Mouse (Mus musculus): Measurements from ENCODE around the gene Pacrg. TPM values are rescaled to one million over a fixed set of nuclear protein-coding genes. Genes with fewer than 3 reads are reported as not detected.

Pacrg gene
- total and polyA plus RNA-seq, 2 experiments from 2014 or later = 6.2 to 20.7 TPM

GRCm38 (mm10) chr17:10588922-10589400, 251.2 kb downstream of the Pacrg start:
- H3K9ac ChIP-seq = no peak overlapping the region
- H3K4me3 ChIP-seq (ENCODE audit: low read depth, low read length) = no peak overlapping the region
- ATAC-seq (no peak), DNase-seq (no peak)
- H3K4me2 ChIP-seq (ENCODE audit: low read depth) = no peak overlapping the region
- 81% methylated on average over 7 of the region's 7 CpGs for WGBS
- H3K27ac ChIP-seq (ENCODE audit: low read depth, low read length) = no peak overlapping the region
- no peaks in the 10 kb centered on the region for H3K36me3 ChIP-seq (ENCODE audit: insufficient read depth)
- no peaks in the 10 kb centered on the region for H3K27me3 ChIP-seq (ENCODE audit: insufficient read depth, low read length)
- peaks cover 6% of the 10 kb centered on the region for H3K4me1 ChIP-seq (ENCODE audit: insufficient read depth)
- no peaks in the 10 kb centered on the region for H3K9me3 ChIP-seq (ENCODE audit: low read length)
- TF ChIP-seq CTCF (IDR thresholded peaks at IDR 0.05; ENCODE audit: low read depth) = no peak

DNA sequence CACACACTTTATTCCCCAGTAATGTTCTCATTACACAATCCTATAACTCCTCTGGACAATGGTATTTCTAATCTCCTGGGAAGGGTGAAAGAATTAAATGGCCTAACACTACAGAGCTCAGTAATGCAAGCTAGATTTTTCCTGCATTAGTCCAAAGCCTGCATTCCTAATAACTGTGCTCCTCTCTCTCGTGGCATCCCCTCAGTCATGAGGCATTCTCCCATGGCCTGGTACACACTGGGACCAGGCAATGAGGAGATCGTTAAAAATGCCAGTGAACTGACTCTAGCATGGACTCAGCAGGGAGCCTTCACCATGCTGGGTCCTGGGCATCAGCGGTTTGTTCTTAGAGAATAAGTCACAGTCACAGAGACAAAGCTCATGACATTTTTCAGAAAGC, 256.8 kb downstream of the Pacrg start:
- Histone ChIP-seq H3K4me2 (ENCODE audit: low read depth) (no peak overlapping the region), H3K4me1 (ENCODE audit: insufficient read depth) (no peaks in the 10 kb centered on the region), H3K9me3 (ENCODE audit: low read length) (no peaks in the 10 kb centered on the region), H3K27me3 (ENCODE audit: insufficient read depth, low read length) (no peaks in the 10 kb centered on the region), H3K36me3 (ENCODE audit: insufficient read depth) (no peaks in the 10 kb centered on the region), H3K27ac (ENCODE audit: low read depth, low read length) (no peak overlapping the region), H3K9ac (no peak overlapping the region), H3K4me3 (ENCODE audit: low read depth, low read length) (no peak overlapping the region)
- no peak for ATAC-seq
- TF ChIP-seq CTCF (IDR thresholded peaks at IDR 0.05; ENCODE audit: low read depth) = no peak
- 32% methylated on average over 3 of the region's 3 CpGs for WGBS
- DNase-seq = no peak

DNA sequence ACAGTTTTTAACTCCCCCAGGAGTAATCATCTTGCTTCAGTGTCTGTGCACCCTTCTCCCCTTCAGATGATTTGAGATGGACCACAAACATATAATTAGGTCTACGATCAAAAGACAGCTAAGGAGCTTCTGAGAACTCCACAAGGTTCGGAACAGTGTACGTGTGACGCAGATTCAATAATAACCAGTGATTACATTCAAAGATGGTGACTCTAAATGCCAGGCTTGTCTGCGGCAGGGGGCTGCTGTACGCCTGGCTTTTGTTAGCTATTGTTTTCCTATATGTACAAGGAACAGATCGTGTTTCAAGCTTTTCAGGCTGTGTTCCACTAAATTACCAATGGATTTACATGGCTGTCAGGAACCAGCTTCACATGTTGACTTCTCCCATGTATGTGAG, 264.8 kb downstream of the Pacrg start:
- Histone ChIP-seq H3K4me1 (ENCODE audit: insufficient read depth) (no peaks in the 10 kb centered on the region), H3K9ac (no peak overlapping the region), H3K27ac (ENCODE audit: low read depth, low read length) (no peak overlapping the region), H3K4me3 (ENCODE audit: low read depth, low read length) (no peak overlapping the region), H3K36me3 (ENCODE audit: insufficient read depth) (no peaks in the 10 kb centered on the region), H3K27me3 (ENCODE audit: insufficient read depth, low read length) (no peaks in the 10 kb centered on the region), H3K9me3 (ENCODE audit: low read length) (no peaks in the 10 kb centered on the region), H3K4me2 (ENCODE audit: low read depth) (no peak overlapping the region)
- TF ChIP-seq CTCF (IDR thresholded peaks at IDR 0.05; ENCODE audit: low read depth) = no peak
- 71% methylated on average over 7 of the region's 7 CpGs for WGBS
- ATAC-seq (no peak), DNase-seq (no peak)

- H3K36me3 ChIP-seq (ENCODE audit: insufficient read depth) = no peaks in the 10 kb centered on the region
- no peak overlapping the region for H3K4me2 ChIP-seq (ENCODE audit: low read depth)
- H3K27me3 ChIP-seq (ENCODE audit: insufficient read depth, low read length) = no peaks in the 10 kb centered on the region
- H3K9me3 ChIP-seq (ENCODE audit: low read length) = no peaks in the 10 kb centered on the region
- H3K27ac ChIP-seq (ENCODE audit: low read depth, low read length) = no peak overlapping the region
- ATAC-seq (no peak), DNase-seq (no peak)
- no peaks in the 10 kb centered on the region for H3K4me1 ChIP-seq (ENCODE audit: insufficient read depth)
- H3K9ac ChIP-seq = no peak overlapping the region
- no peak for TF ChIP-seq CTCF (IDR thresholded peaks at IDR 0.05; ENCODE audit: low read depth)
- no peak overlapping the region for H3K4me3 ChIP-seq (ENCODE audit: low read depth, low read length)
- WGBS = 94% methylated on average over 4 of the region's 4 CpGs
Observed at GRCm38 (mm10) chr17:10572436-10572835, 267.7 kb downstream of the Pacrg start.

DNA sequence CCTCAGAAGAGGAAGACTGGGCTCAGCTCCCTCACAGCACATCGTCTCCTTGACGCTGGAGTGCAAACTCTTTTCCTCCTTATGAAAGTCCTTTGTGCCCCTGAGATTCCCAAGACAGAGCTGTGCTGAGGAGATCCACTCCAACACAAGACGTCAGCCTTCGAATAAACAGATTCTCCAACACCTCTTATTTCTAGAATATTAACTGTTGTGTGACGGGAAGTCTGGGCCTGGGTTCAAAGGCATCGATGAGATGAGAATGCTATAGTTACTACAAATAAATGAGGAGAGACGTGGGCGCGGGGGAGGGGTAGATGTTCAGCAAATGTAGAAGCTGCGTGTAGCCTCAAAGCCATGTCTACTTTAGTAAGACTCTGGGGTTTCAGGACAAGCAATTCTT, 270.8 kb downstream of the Pacrg start:
- Histone ChIP-seq H3K4me3 (ENCODE audit: low read depth, low read length) (no peak overlapping the region), H3K36me3 (ENCODE audit: insufficient read depth) (no peaks in the 10 kb centered on the region), H3K4me2 (ENCODE audit: low read depth) (no peak overlapping the region), H3K4me1 (ENCODE audit: insufficient read depth) (no peaks in the 10 kb centered on the region), H3K9me3 (ENCODE audit: low read length) (no peaks in the 10 kb centered on the region), H3K27me3 (ENCODE audit: insufficient read depth, low read length) (no peaks in the 10 kb centered on the region), H3K9ac (no peak overlapping the region), H3K27ac (ENCODE audit: low read depth, low read length) (no peak overlapping the region)
- DNase-seq (no peak), ATAC-seq (no peak)
- no peak for TF ChIP-seq CTCF (IDR thresholded peaks at IDR 0.05; ENCODE audit: low read depth)
- WGBS = 87% methylated on average over 10 of the region's 10 CpGs

DNA sequence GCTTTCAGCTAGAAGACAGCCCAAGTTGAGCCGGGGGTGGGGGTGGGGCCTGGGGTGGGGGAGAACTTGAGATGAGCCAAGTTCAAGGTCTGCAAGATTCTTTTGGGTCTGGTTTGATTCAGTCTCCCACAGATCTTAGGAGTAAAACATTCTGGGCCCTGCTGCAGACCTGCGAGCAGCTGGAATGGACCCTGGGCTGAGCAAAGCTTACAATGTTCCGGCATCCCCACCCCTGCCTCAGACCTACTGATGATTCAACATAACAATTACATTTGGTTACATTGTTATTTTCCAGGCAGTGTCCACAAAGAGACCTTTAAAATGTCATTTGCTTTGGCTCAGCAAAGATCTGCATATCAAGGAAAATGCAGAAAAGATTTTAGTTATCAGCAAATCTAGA, 272.7 kb downstream of the Pacrg start:
- Histone ChIP-seq H3K9me3 (ENCODE audit: low read length) (no peaks in the 10 kb centered on the region), H3K27ac (ENCODE audit: low read depth, low read length) (no peak overlapping the region), H3K4me3 (ENCODE audit: low read depth, low read length) (no peak overlapping the region), H3K4me1 (ENCODE audit: insufficient read depth) (no peaks in the 10 kb centered on the region), H3K27me3 (ENCODE audit: insufficient read depth, low read length) (no peaks in the 10 kb centered on the region), H3K4me2 (ENCODE audit: low read depth) (no peak overlapping the region), H3K36me3 (ENCODE audit: insufficient read depth) (no peaks in the 10 kb centered on the region), H3K9ac (no peak overlapping the region)
- ATAC-seq (no peak), DNase-seq (no peak)
- WGBS = 94% methylated on average over 3 of the region's 3 CpGs
- TF ChIP-seq CTCF (IDR thresholded peaks at IDR 0.05; ENCODE audit: low read depth) = no peak

DNA sequence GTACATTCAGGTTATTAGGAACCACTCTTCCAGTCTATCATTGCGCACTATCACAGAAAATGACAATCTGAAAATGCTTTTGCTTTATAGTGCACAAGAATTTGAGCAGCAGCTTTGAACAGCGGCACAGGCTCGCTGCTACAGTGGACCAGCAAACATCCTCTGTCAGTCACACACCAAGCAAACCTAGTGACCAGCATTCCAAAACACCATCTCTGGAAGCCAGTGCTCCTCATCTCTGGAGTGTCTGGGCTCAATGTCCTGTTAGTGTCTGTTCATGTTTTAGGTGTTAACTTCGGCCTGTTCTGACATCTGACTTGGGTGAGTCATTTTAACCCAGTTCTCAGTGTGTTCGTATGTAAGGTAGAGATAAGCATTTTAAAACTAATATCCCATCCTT, 275.9 kb downstream of the Pacrg start:
- DNase-seq (no peak), ATAC-seq (no peak)
- no peak overlapping the region for H3K4me2 ChIP-seq (ENCODE audit: low read depth)
- no peaks in the 10 kb centered on the region for H3K4me1 ChIP-seq (ENCODE audit: insufficient read depth)
- no peaks in the 10 kb centered on the region for H3K27me3 ChIP-seq (ENCODE audit: insufficient read depth, low read length)
- no peak overlapping the region for H3K9ac ChIP-seq
- no peak overlapping the region for H3K27ac ChIP-seq (ENCODE audit: low read depth, low read length)
- H3K4me3 ChIP-seq (ENCODE audit: low read depth, low read length) = no peak overlapping the region
- WGBS = 95% methylated on average over 5 of the region's 5 CpGs
- no peaks in the 10 kb centered on the region for H3K36me3 ChIP-seq (ENCODE audit: insufficient read depth)
- TF ChIP-seq CTCF (IDR thresholded peaks at IDR 0.05; ENCODE audit: low read depth) = no peak
- H3K9me3 ChIP-seq (ENCODE audit: low read length) = no peaks in the 10 kb centered on the region

GRCm38 (mm10) chr17:10562871-10563270, 277.2 kb downstream of the Pacrg start:
- Histone ChIP-seq H3K4me2 (ENCODE audit: low read depth) (no peak overlapping the region), H3K9me3 (ENCODE audit: low read length) (no peaks in the 10 kb centered on the region), H3K9ac (no peak overlapping the region), H3K4me3 (ENCODE audit: low read depth, low read length) (no peak overlapping the region), H3K4me1 (ENCODE audit: insufficient read depth) (no peaks in the 10 kb centered on the region), H3K27ac (ENCODE audit: low read depth, low read length) (no peak overlapping the region), H3K27me3 (ENCODE audit: insufficient read depth, low read length) (no peaks in the 10 kb centered on the region), H3K36me3 (ENCODE audit: insufficient read depth) (no peaks in the 10 kb centered on the region)
- ATAC-seq (no peak), DNase-seq (no peak)
- TF ChIP-seq CTCF (IDR thresholded peaks at IDR 0.05; ENCODE audit: low read depth) = no peak
- WGBS = 93% methylated on average over 7 of the region's 7 CpGs

All from forebrain, postnatal 0 days (tissue).